Mouse (Mus musculus) hindbrain, embryonic 14.5 days (tissue): Measurements from ENCODE around the gene Folr1. TPM values are rescaled to one million over a fixed set of nuclear protein-coding genes. Genes with fewer than 3 reads are reported as not detected.
A peak's percentile ranks its signal among the peaks of the same experiment; 100 is the strongest.

Source experiments
- ATAC-seq: fragments of 200-750 bp; cut with Nextera tagmentation; 2 replicates; pipeline ENCODE4 v1.8.0; 2017; ENCODE audit warnings: moderate number of reproducible peaks, mild to moderate bottlenecking, moderate TSS enrichment, moderate library complexity; ENCODE audit not compliant: low FRiP score
- DNase-seq: peaks from one replicate; pipeline ENCODE4 v3.0.0-alpha.2; 2015; ENCODE audit warnings: low spot score
- H3K27ac ChIP-seq: fragments of 300-500 bp; sonication (generic); 2 replicates; pipeline ENCODE4 v1.5.1; 2014; ENCODE audit warnings: mild to moderate bottlenecking, moderate library complexity
- H3K27me3 ChIP-seq: fragments of 300-500 bp; sonication (generic); 2 replicates; pipeline ENCODE4 v1.6.1; 2014; ENCODE audit warnings: mild to moderate bottlenecking, low read length, mixed read lengths; ENCODE audit not compliant: control insufficient read depth, insufficient read depth
- H3K36me3 ChIP-seq: fragments of 300-500 bp; sonication (generic); replicated peaks from 2 replicates; pipeline ENCODE4 v1.6.1; 2014; ENCODE audit not compliant: control insufficient read depth, insufficient read depth
- H3K4me1 ChIP-seq: fragments of 300-500 bp; sonication (generic); replicated peaks from 2 replicates; pipeline ENCODE4 v1.6.1; 2014; ENCODE audit warnings: antibody characterized with exemption, low read length, mixed read lengths; ENCODE audit not compliant: control insufficient read depth, insufficient read depth
- H3K4me2 ChIP-seq: fragments of 300-500 bp; sonication (generic); replicated peaks from 2 replicates; pipeline ENCODE4 v1.6.1; 2014; ENCODE audit warnings: mild to moderate bottlenecking, moderate library complexity
- H3K4me3 ChIP-seq: fragments of 300-500 bp; sonication (generic); replicated peaks from 2 replicates; pipeline ENCODE4 v1.5.1; 2014; ENCODE audit warnings: mild to moderate bottlenecking, low read length
- H3K9ac ChIP-seq: fragments of 300-500 bp; sonication (generic); 2 replicates; pipeline ENCODE4 v1.6.1; 2014
- H3K9me3 ChIP-seq: fragments of 300-500 bp; sonication (generic); 2 replicates; pipeline ENCODE4 v1.6.1; 2016; ENCODE audit warnings: low read length; ENCODE audit not compliant: control insufficient read depth
- WGBS: fragments of 180-500 bp; shearing (Covaris S2); extraction: QIAGEN DNeasy Blood & Tissue Kit; methylation state at CpG from one replicate; pipeline ENCODE4 v1.1.7; 2014; 5-methylcytosine and 5-hydroxymethylcytosine counted together
- polyA plus RNA-seq: library from polyadenylated mRNA; unstranded; fragments of >200 nt; fragmentation: Nextera tagmentation; extraction: Ambion mirVana; gene quantifications from 2 replicates; pipeline ENCODE4 v1.2.1, GENCODE M21; 2014

Gene Folr1
- polyA plus RNA-seq, 1 experiment from 2014 or later = 69.7 TPM

DNA sequence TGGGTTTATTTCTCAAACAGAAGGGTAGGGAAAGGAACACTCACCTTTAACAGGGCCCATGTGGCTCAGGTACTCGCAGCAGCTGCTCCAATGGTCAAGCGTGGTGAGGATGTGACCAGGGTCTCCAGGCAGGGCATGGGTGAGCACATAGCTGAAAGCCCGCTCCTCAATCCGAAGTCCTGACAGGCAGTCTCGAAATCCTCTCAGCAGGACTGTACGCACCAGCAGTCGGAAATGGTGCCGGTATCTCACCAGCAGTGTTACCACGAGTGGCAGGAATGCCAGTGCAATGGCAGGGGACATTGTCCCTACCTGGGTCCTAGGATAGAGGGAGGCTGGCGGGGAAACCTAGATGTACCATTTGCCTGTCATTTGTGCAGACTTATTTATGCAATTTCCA, 31.4 kb upstream of the Folr1 start:
- Histone ChIP-seq H3K4me2 (no peak overlapping the region), H3K4me1 (peaks cover 21% of the 10 kb centered on the region), H3K9ac (no peak overlapping the region), H3K27ac (no peak overlapping the region), H3K27me3 (no peaks in the 10 kb centered on the region), H3K9me3 (no peaks in the 10 kb centered on the region), H3K36me3 (no peaks in the 10 kb centered on the region), H3K4me3 (no peak overlapping the region)
- ATAC-seq = no peak
- WGBS = 95% methylated on average over 10 of the region's 10 CpGs
- no peak for DNase-seq

DNA sequence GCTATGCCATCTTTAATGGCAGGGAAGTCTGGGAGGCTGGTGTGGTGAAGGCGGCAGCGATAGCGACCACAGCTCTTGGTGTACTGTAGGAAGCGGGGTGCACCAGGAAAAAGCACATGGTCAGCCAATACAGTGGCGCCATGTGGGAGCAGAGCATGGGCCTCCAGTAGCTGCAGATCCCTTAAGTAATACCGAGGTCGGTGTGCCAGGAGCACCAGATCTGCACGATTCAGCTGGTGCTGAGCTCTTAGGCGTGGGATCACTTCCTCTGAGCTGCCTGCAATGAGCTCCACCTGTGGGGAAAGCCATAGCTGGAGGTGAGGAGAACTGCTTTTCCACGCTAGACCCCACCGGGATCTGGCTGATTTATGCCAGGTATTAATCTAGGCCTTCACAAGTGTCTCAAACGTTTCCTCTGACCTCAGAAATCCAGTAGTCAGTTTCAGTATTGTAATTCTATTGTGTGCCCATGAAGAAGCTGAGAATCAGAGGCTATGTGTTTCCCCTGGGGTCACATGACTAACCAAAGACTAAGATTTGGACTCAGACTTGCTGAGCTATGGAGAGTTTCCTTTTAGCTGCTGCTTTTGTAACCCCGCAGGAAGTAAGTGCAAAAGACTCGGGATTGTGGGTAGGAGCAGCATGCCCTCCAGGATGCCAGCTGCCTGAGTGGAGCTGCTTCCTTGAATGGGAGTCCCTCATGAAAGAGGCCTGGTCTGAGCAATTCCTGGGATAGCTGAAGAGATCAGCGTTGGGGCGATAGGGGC, 29.9 kb upstream of the Folr1 start:
- Histone ChIP-seq H3K27me3 (no peaks in the 10 kb centered on the region), H3K4me3 (no peak overlapping the region), H3K4me2 (no peak overlapping the region), H3K9me3 (no peaks in the 10 kb centered on the region), H3K4me1 (peaks cover 14% of the 10 kb centered on the region), H3K27ac (no peak overlapping the region), H3K9ac (no peak overlapping the region), H3K36me3 (no peaks in the 10 kb centered on the region)
- DNase-seq (no peak), ATAC-seq (no peak)
- WGBS = 94% methylated on average over 16 of the region's 16 CpGs

DNA sequence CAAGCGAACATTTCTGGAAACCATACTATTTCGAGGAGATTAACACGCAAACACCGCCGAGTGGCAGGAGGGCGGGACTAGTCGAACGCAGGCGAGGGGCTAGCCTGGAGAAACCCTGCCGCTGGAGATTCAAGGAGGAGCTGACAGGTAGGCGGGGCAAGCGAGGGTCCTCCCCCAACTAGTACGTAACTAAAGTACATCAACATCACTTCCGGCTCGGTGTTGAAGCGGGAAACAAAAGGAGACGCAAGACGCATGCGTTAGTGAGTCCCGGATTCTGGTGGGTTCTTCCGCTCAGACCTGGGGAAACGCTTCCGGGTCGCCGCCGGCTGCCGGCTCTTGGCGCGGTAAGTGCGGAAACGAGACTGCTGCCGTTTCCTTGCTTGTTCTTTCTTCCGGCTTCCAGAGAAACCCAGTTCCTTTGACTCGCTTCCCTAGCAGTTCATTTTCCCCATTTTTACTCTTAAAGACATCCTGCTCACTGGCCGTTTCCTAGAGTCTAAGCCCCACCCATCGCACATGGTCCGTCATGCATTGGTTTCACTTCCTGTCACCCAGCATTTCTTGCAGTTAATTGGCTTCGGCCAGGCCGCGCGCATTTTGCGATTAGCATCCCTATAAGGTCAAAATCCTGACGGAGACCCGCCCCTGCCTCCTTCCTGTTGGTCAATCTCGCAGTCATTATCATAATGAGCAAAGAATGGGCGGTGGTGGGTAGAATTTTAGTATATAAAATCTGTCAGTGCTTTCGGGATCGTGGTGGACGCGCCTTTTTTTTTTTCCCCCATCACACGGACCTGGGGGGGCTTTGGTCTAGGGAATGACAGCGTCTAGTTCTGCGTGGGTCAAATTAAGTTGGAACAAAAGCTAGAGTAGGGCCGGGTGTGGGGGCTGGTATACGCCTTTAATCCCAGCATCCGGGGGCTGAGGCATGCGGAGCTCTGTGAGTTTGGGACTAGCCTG, 25.8 kb upstream of the Folr1 start:
- peak; percentile 98 for DNase-seq
- Histone ChIP-seq H3K27ac (peak overlapping the region; percentile 87), H3K36me3 (no peaks in the 10 kb centered on the region), H3K4me2 (peak overlapping the region; percentile 63), H3K4me3 (peak overlapping the region; percentile 48), H3K4me1 (peaks cover 14% of the 10 kb centered on the region), H3K9me3 (no peaks in the 10 kb centered on the region), H3K27me3 (no peaks in the 10 kb centered on the region), H3K9ac (peak overlapping the region; percentile 67)
- under 1% methylated on average over 57 of the region's 57 CpGs for WGBS
- peak; percentile 98 for ATAC-seq

DNA sequence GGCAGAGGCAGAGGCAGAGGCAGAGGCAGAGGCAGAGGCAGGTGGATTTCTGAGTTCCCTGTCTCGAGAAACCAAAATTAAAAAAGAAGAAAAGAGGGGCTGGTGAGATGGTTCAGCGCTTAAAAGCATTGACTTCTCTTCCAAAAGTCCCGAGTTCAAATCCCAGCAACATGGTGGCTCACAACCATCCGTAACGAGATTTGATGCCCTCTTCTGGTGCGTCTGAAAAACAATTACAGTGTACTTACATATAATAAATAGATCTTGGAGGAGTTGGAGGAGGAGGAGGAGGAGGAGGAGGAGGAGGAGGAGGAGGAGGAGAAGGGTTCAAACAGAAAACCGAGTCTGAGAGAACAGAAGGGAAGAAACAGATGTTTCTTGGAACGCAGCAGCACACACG, 25.1 kb upstream of the Folr1 start:
- ATAC-seq = no peak; the same call in 1 of the 2 replicates
- peaks cover 14% of the 10 kb centered on the region for H3K4me1 ChIP-seq
- H3K4me2 ChIP-seq = peak overlapping the region; percentile 63
- H3K9me3 ChIP-seq = no peaks in the 10 kb centered on the region
- peak overlapping the region; percentile 87 for H3K27ac ChIP-seq
- DNase-seq = no peak
- no peaks in the 10 kb centered on the region for H3K27me3 ChIP-seq
- peak overlapping the region; percentile 48 for H3K4me3 ChIP-seq
- WGBS = 39% methylated on average over 9 of the region's 9 CpGs
- H3K36me3 ChIP-seq = no peaks in the 10 kb centered on the region
- peak overlapping the region; percentile 67 for H3K9ac ChIP-seq

DNA sequence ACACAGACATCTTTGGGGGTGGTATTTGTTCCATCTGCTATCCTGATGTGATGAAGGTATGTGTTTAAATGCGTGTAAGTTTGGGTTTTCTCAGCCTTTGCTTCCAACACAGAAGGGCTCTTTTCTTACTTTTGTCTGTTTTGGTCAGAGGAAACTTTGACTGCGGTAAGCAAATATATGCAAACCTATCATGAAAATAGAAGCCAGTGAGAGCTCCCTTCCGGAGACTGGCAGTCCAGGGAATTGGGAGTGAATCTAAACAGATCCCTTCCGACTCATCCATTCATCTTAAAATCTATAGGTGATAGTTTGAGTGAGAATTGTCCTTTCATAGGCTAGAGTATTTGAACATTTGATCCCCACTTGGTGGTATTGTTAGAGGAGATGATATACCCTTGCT, 17.9 kb upstream of the Folr1 start:
- Histone ChIP-seq H3K36me3 (no peaks in the 10 kb centered on the region), H3K9ac (no peak overlapping the region), H3K27ac (no peak overlapping the region), H3K4me3 (no peak overlapping the region), H3K9me3 (no peaks in the 10 kb centered on the region), H3K4me2 (no peak overlapping the region), H3K27me3 (no peaks in the 10 kb centered on the region), H3K4me1 (no peaks in the 10 kb centered on the region)
- WGBS = 86% methylated on average over 4 of the region's 4 CpGs
- DNase-seq (no peak), ATAC-seq (no peak)

DNA sequence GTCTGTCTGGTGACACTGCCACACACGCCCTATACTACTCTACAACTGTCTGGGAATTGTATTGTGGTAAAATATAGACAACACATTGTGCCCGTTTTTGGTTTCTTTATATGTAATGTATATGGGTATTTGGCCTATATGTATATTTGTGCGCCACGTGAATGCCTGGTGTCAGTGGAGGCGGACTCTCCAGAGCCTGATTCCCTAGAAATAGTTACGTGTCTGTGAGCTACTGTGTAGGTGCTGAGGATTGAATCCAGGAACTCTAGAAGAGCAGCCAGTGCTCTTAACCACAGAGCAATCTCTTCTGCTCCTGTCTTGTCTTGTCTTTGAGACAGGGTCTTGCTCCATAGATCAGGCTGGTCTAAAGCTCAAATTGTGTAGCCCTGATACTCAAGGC, 15.7 kb upstream of the Folr1 start:
- H3K4me2 ChIP-seq = no peak overlapping the region
- ATAC-seq = no peak
- H3K27ac ChIP-seq = no peak overlapping the region
- no peaks in the 10 kb centered on the region for H3K9me3 ChIP-seq
- H3K9ac ChIP-seq = no peak overlapping the region
- WGBS = 87% methylated on average over 6 of the region's 6 CpGs
- H3K4me3 ChIP-seq = no peak overlapping the region
- H3K4me1 ChIP-seq = no peaks in the 10 kb centered on the region
- no peaks in the 10 kb centered on the region for H3K27me3 ChIP-seq
- DNase-seq = no peak
- H3K36me3 ChIP-seq = no peaks in the 10 kb centered on the region

DNA sequence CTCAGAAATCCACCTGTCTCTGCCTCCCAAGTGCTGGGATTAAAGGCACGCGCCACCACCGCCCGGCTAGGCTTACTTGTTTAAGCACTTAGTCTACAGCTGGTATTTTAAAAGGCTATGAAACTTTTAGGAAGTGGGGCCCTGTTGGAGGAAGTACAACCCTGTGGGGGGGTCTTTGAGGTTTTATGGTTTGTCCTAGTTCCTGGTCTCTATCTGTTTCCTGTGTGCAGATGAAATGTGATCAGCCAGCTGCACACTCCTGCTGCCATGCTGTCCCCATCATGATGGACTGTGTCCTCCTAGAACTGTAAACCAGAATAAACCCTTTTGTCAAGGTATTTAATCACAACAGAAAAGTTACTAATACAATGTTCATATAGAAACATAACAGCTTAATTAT, 13.6 kb upstream of the Folr1 start:
- Histone ChIP-seq H3K4me3 (no peak overlapping the region), H3K9ac (no peak overlapping the region), H3K9me3 (no peaks in the 10 kb centered on the region), H3K36me3 (no peaks in the 10 kb centered on the region), H3K4me1 (no peaks in the 10 kb centered on the region), H3K27me3 (no peaks in the 10 kb centered on the region), H3K27ac (no peak overlapping the region), H3K4me2 (no peak overlapping the region)
- WGBS = 93% methylated on average over 4 of the region's 4 CpGs
- ATAC-seq = no peak
- DNase-seq = no peak

DNA sequence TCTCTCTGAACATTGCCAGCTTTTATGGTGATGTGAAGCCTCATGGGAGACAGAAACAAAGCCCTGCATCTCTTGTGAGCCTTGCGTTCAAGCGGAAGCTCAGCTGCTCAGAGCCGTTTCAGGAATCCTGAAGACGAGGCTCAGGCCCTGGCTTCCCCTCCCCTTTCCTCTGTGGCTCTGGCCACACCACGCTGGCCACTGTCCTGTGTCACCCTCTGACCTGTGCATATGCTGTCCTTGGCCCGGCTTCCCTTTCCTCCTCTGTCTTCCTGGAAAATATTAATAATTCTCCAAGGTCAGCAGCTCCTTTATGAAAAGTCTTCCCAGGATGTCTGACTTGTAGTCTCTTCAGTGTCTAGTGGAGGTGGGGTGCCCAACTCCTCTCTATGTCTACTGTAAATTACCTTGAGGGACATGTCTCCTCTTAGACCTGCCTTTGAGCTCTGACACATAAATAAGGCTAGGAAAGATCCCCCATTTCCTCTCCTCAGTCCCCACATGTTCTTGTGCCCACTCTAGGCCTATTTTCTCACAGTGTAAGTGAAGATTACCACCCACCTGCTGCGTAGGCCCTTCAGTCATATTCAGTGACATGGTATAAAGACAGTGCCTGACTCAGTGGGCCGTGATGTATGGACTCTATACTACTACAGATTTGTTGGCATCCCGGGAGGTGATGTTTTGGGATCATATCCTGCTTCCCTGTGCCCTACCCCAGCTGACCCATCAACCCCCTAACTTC, 12.0 kb upstream of the Folr1 start:
- no peaks in the 10 kb centered on the region for H3K36me3 ChIP-seq
- H3K4me2 ChIP-seq = no peak overlapping the region
- H3K9me3 ChIP-seq = no peaks in the 10 kb centered on the region
- no peak overlapping the region for H3K4me3 ChIP-seq
- no peak overlapping the region for H3K9ac ChIP-seq
- H3K4me1 ChIP-seq = no peaks in the 10 kb centered on the region
- no peak for DNase-seq
- WGBS = 63% methylated on average over 9 of the region's 9 CpGs
- no peak overlapping the region for H3K27ac ChIP-seq
- no peak for ATAC-seq
- H3K27me3 ChIP-seq = no peaks in the 10 kb centered on the region

DNA sequence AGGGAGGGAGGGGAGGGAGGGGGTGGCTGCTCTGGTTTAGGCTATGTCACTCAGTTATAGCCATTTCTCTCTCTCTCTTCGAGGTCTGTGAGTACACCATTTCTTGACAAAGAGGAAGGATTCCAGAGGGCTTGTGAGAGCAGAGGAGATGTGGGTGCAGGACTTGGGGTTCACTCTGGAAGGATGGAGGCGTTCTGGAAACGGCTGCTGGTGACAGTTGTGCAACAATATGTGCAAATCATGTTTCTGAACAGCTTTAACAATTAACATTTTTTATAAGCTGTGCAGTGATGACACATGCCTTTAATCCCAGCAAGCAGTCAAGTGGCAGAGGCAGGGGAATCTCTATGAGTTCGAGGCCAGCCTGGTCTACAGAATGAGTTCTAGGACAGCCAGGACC, 10.3 kb upstream of the Folr1 start:
- H3K36me3 ChIP-seq = no peaks in the 10 kb centered on the region
- no peak for ATAC-seq
- no peaks in the 10 kb centered on the region for H3K4me1 ChIP-seq
- H3K27ac ChIP-seq = no peak overlapping the region
- 77% methylated on average over 4 of the region's 4 CpGs for WGBS
- H3K4me2 ChIP-seq = no peak overlapping the region
- H3K9me3 ChIP-seq = no peaks in the 10 kb centered on the region
- H3K9ac ChIP-seq = no peak overlapping the region
- H3K4me3 ChIP-seq = no peak overlapping the region
- DNase-seq = no peak
- no peaks in the 10 kb centered on the region for H3K27me3 ChIP-seq
